9 mouse cellular contexts compared by ENCODE assay signal in the genomic region with DNA sequence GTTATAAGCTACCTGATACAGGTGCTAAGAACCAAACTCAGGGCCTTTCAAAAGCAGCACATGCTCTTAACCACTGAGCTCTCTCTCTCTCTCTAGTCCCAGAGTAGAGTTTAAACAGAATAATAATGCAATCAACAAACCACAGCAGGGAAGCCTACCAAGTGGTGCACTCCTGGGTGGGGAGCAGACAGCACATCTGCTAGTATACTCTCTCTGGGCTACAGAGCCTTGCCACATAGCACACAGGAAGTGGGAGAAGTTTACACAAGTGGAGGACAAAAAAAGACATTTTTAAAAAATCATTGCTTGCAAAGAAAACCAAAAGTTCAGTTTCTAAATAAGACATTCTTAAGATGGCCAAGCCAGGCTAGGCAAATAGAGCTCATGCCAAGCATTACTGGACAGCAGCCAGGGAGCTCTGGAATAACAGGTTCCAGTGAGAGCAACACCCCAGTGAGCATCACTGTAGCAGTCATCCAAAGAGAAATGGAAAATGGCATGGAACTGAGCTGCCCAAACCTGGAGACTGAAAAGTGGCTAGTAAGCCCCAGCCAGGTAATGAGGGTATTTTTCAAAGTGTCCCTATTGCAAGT.
DNase-seq lines count a peak whose midpoint lies in the region; ATAC-seq lines count a peak whose summit lies in the region.
"Had no signal": no experiment of that assay in that cellular context is flagged by ENCODE, and none has a peak within 500 bp of the region (broad histone marks: within the 10 kb centered on the region; RNA-seq: fewer than 3 reads in every experiment).

No protein-coding gene starts in this region.

- H3K36me3 ChIP-seq in kidney, embryonic 14.5 days (ENCODE audit: control insufficient read depth, insufficient read depth, low read length), result peaks cover 65% of the 10 kb centered on the region
- peaks cover 74% of the 10 kb centered on the region for H3K36me3 ChIP-seq in embryonic facial prominence, embryonic 14.5 days (ENCODE audit: control insufficient read depth, insufficient read depth, low read length)

- intact Hi-C loops in heart, postnatal 36 days (cut with DNase I), result loop anchor here (5.0 to 10.0 kb wide), 2 partner anchors 238 to 365 kb away; a partner anchor contains a TSS
- intact Hi-C loops in left cerebral cortex, postnatal 36 days (cut with DNase I), result no loop called here

- DNase-seq in kidney, adult 11 months, result peak; percentile 43
- DNase-seq in embryonic facial prominence, embryonic 14.5 days (ENCODE audit: low spot score), result peak; percentile 89
- peak; percentile 62 to 65 for DNase-seq in heart, postnatal 36 days
- peak; percentile 59 to 63 for DNase-seq in left cerebral cortex, postnatal 36 days (ENCODE audit: low spot score in 2 of 2)
- peak; percentile 45 for DNase-seq in right cerebral cortex, postnatal 4 days
- no peak for DNase-seq in embryo, embryonic 9.5 days (ENCODE audit: extremely low spot score)

- no peak overlapping the region for H3K27ac ChIP-seq in kidney, embryonic 14.5 days (ENCODE audit: low read depth, low read length)
- 0 out of 2 replicates have a peak overlapping the region, but pooled peaks have one; percentile 61 for H3K27ac ChIP-seq in embryonic facial prominence, embryonic 14.5 days (replicated peaks; ENCODE audit: low read depth, low read length)
- H3K27ac ChIP-seq: limb, embryonic 12.5 days had no signal

- ATAC-seq in kidney, embryonic 14.5 days (ENCODE audit: low FRiP score, low TSS enrichment), result no peak
- ATAC-seq in embryonic facial prominence, embryonic 14.5 days (ENCODE audit: low read depth), result peak; percentile 50; the same call in 1 of the 2 replicates
- no peak for ATAC-seq in megakaryocyte-erythroid progenitor cell, adult 5-6 weeks (replicated peaks; ENCODE audit: low FRiP score, low TSS enrichment, poor library complexity, severe bottlenecking)

- no peaks in the 10 kb centered on the region for H3K4me1 ChIP-seq in kidney, embryonic 14.5 days (ENCODE audit: control insufficient read depth, insufficient read depth, low read length)
- H3K4me1 ChIP-seq in embryonic facial prominence, embryonic 14.5 days (ENCODE audit: control insufficient read depth, insufficient read depth, low read length), result peaks cover 8% of the 10 kb centered on the region

- H3K27me3 ChIP-seq in kidney, embryonic 14.5 days (ENCODE audit: control insufficient read depth, insufficient read depth, low read length), result no peaks in the 10 kb centered on the region
- H3K27me3 ChIP-seq in embryonic facial prominence, embryonic 14.5 days (replicated peaks; ENCODE audit: control insufficient read depth, insufficient read depth, low read length), result no peaks in the 10 kb centered on the region
- H3K27me3 ChIP-seq: limb, embryonic 12.5 days had no signal

- no peak overlapping the region for H3K4me2 ChIP-seq in kidney, embryonic 14.5 days (replicated peaks; ENCODE audit: low read depth, low read length)
- H3K4me2 ChIP-seq in embryonic facial prominence, embryonic 14.5 days (ENCODE audit: low read depth, low read length), result no peak overlapping the region
- H3K4me2 ChIP-seq: limb, embryonic 12.5 days had no signal

- H3K9me3 ChIP-seq in kidney, embryonic 14.5 days (ENCODE audit: control insufficient read depth, low read length), result no peaks in the 10 kb centered on the region
- no peaks in the 10 kb centered on the region for H3K9me3 ChIP-seq in embryonic facial prominence, embryonic 14.5 days (ENCODE audit: control insufficient read depth, low read length)
- H3K9me3 ChIP-seq: limb, embryonic 12.5 days had no signal

- no peak overlapping the region for H3K4me3 ChIP-seq in kidney, embryonic 14.5 days (ENCODE audit: low read length)
- no peak overlapping the region for H3K4me3 ChIP-seq in embryonic facial prominence, embryonic 14.5 days (ENCODE audit: low read depth, low read length)
- H3K4me3 ChIP-seq: limb, embryonic 12.5 days had no signal

- no peak overlapping the region for H3K9ac ChIP-seq in kidney, embryonic 14.5 days (ENCODE audit: low read depth, low read length)
- no peak overlapping the region for H3K9ac ChIP-seq in embryonic facial prominence, embryonic 14.5 days (ENCODE audit: low read depth, low read length)
- H3K9ac ChIP-seq: limb, embryonic 12.5 days had no signal
